Mouse (Mus musculus) left cerebral cortex, adult 2 months (tissue): ENCODE measurements around the gene Ell. TPM values are rescaled to one million over a fixed set of nuclear protein-coding genes. Genes with fewer than 3 reads are reported as not detected.

Experiments used
- DNase-seq, 2 experiments: peaks; one replicate each; pipeline ENCODE4 v3.0.0; 2021 to 2022; ENCODE audit warnings: low spot score in 2 of 2, mixed read lengths in 1 of 2; ENCODE audit errors: extremely low spot score in 1 of 2
- H3K27ac ChIP-seq: fragments of 200-600 bp; 2 replicates; pipeline ENCODE4 v1.8.1; 2022
- H3K4me3 ChIP-seq: fragments of 200-600 bp; 2 replicates; pipeline ENCODE4 v1.8.1; 2022
- CTCF ChIP-seq: fragments of 200-600 bp; IDR thresholded peaks from 2 replicates; pipeline ENCODE4 v1.8.1; 2022; ENCODE audit warnings: antibody characterized with exemption, mild to moderate bottlenecking, moderate library complexity
- intact Hi-C: fragments of 180-260 bp; cut with DNase I; formaldehyde crosslinking; loops from one replicate; pipeline ENCODE4 v1.15.1; 2025
- total RNA-seq, 2 experiments: library from RNA; stranded (reverse); gene quantifications; 2 replicates each; pipeline ENCODE4 v1.2.3; 2021

Gene Ell
- total RNA-seq, 2 experiments from 2014 or later, result 18.6 to 20.8 TPM

GRCm38 (mm10) chr8:70631436-70631835 is 92.2 kb downstream of the Ell start:
- no peak for DNase-seq
- intact Hi-C loops, result loop anchor here (2.0 kb wide), 1 partner anchor 21 kb away; no protein-coding TSS in a partner anchor
- TF ChIP-seq CTCF, result no peak
- no peak overlapping the region for H3K27ac ChIP-seq
- no peak overlapping the region for H3K4me3 ChIP-seq

- no peak for DNase-seq
- no peak for TF ChIP-seq CTCF
- no peak within 1 kb of the TSS for H3K27ac ChIP-seq
- intact Hi-C loops, result no loop called here
- no peak within 1 kb of the TSS for H3K4me3 ChIP-seq
Observed at GRCm38 (mm10) chr8:70632346-70632892, 93.2 kb downstream of the Ell start, which contains the start of gene Gdf15. Gdf15 (minus strand) TSS chr8:70632456.

- intact Hi-C loops, result no loop called here
- Histone ChIP-seq H3K27ac (no peak overlapping the region), H3K4me3 (no peak overlapping the region)
- no peak for DNase-seq
- TF ChIP-seq CTCF, result no peak
Observed at GRCm38 (mm10) chr8:70634066-70634465, 94.8 kb downstream of the Ell start.

- H3K27ac ChIP-seq, result no peak overlapping the region
- no peak overlapping the region for H3K4me3 ChIP-seq
- TF ChIP-seq CTCF, result no peak
- intact Hi-C loops, result no loop called here
- no peak for DNase-seq
Observed at GRCm38 (mm10) chr8:70635527-70635926, 96.3 kb downstream of the Ell start.

GRCm38 (mm10) chr8:70636838-70637237 is 97.6 kb downstream of the Ell start:
- TF ChIP-seq CTCF, result no peak
- intact Hi-C loops, result no loop called here
- DNase-seq, result no peak
- Histone ChIP-seq H3K4me3 (no peak overlapping the region), H3K27ac (no peak overlapping the region)

GRCm38 (mm10) chr8:70638752-70639151 is 99.5 kb downstream of the Ell start:
- TF ChIP-seq CTCF, result no peak
- Histone ChIP-seq H3K27ac (no peak overlapping the region), H3K4me3 (no peak overlapping the region)
- DNase-seq, result no peak
- intact Hi-C loops, result no loop called here

Other genes with a start within 250 kb of the Ell start
- 10 to 100 TPM; 43.9 to 47.5 TPM for gene Ddx49, start 237.0 kb upstream of the Ell start, total RNA-seq
- gene Cope, start 236.9 kb upstream of the Ell start, total RNA-seq, result 100 to 1,000 TPM; 137 to 145 TPM
- 100 to 1,000 TPM in 1 of 2 experiments, 10 to 100 TPM in 1; 94.8 to 104 TPM for gene Cers1, start 223.7 kb upstream of the Ell start, total RNA-seq
- gene Gdf1, start 209.6 kb upstream of the Ell start, total RNA-seq, result 10 to 100 TPM in 1 of 2 experiments, 1 to 10 TPM in 1; 8.2 to 17.1 TPM
- gene Upf1, start 186.2 kb upstream of the Ell start, total RNA-seq, result 10 to 100 TPM; 66.0 to 70.0 TPM
- gene Comp, start 165.9 kb upstream of the Ell start, total RNA-seq, result under 1 TPM; 0.32 to 0.33 TPM
- 100 to 1,000 TPM; 134 to 153 TPM for gene Crtc1, start 99.9 kb upstream of the Ell start, total RNA-seq
- gene Klhl26, start 62.5 kb upstream of the Ell start, total RNA-seq, result 10 to 100 TPM; 43.7 to 44.4 TPM
- 100 to 1,000 TPM; 295 to 302 TPM for gene Tmem59l, start 52.1 kb upstream of the Ell start, total RNA-seq
- gene Crlf1, start 46.3 kb upstream of the Ell start, total RNA-seq, result 1 to 10 TPM; 2.6 to 3.0 TPM
- gene Rex1bd, start 32.7 kb upstream of the Ell start, total RNA-seq, result 100 to 1,000 TPM; 108 to 110 TPM
- 100 to 1,000 TPM; 788 to 861 TPM for gene Uba52, start 28.7 kb upstream of the Ell start, total RNA-seq
- 100 to 1,000 TPM; 392 to 410 TPM for gene Fkbp8, start 11.7 kb upstream of the Ell start, total RNA-seq
- 10 to 100 TPM; 39.8 to 44.4 TPM for gene Kxd1, start 11.5 kb upstream of the Ell start, total RNA-seq
- 10 to 100 TPM; 52.9 to 55.3 TPM for gene Isyna1, start 54.9 kb downstream of the Ell start, total RNA-seq
- 100 to 1,000 TPM; 221 to 261 TPM for gene Ssbp4, start 69.4 kb downstream of the Ell start, total RNA-seq
- gene Lrrc25, start 76.7 kb downstream of the Ell start, total RNA-seq, result under 1 TPM; 0.70 to 0.96 TPM
- gene Gdf15, start 93.0 kb downstream of the Ell start, total RNA-seq, result not detected
- gene Pgpep1, start 120.9 kb downstream of the Ell start, total RNA-seq, result 10 to 100 TPM; 15.5 to 17.5 TPM
- gene Lsm4, start 133.8 kb downstream of the Ell start, total RNA-seq, result 10 to 100 TPM; 62.1 to 62.9 TPM
- 100 to 1,000 TPM; 247 to 264 TPM for gene Jund, start 159.5 kb downstream of the Ell start, total RNA-seq
- gene Iqcn, start 164.0 kb downstream of the Ell start, total RNA-seq, result under 1 TPM; 0.16 to 0.21 TPM
- gene Gm3336, start 179.1 kb downstream of the Ell start, total RNA-seq, result not detected
- gene Pde4c, start 184.3 kb downstream of the Ell start, total RNA-seq, result 1 to 10 TPM; 1.9 to 3.0 TPM
- 100 to 1,000 TPM; 808 to 835 TPM for gene Rab3a, start 215.2 kb downstream of the Ell start, total RNA-seq
- gene Mpv17l2, start 221.5 kb downstream of the Ell start, total RNA-seq, result 10 to 100 TPM; 33.3 to 35.7 TPM
- gene Pik3r2, start 237.3 kb downstream of the Ell start, total RNA-seq, result 100 to 1,000 TPM; 159 to 160 TPM